Mouse (Mus musculus): ENCODE results near the gene Slc35c1. TPM values are rescaled to one million over a fixed set of nuclear protein-coding genes. Genes with fewer than 3 reads are reported as not detected.

Slc35c1 gene
- polyA plus RNA-seq, 1 experiment from 2014 or later, result 14.8 TPM

GRCm38 (mm10) chr2:92454166-92454565 is 6.2 kb downstream of the Slc35c1 start:
- no peak for ATAC-seq (replicated peaks; ENCODE audit: low FRiP score, low read depth)
- no peak overlapping the region for H3K27ac ChIP-seq
- no peak for DNase-seq (ENCODE audit: low spot score)
- WGBS, result 82% methylated on average over 11 of the region's 11 CpGs
- H3K9me3 ChIP-seq (replicated peaks; ENCODE audit: low read length), result no peaks in the 10 kb centered on the region
- 0 out of 2 replicates have a peak, but pooled peaks cover 13% of the 10 kb centered on the region for H3K36me3 ChIP-seq (ENCODE audit: insufficient read depth, low read length)
- H3K4me1 ChIP-seq (replicated peaks; ENCODE audit: insufficient read depth, low read length), result peaks cover 23% of the 10 kb centered on the region
- H3K27me3 ChIP-seq (ENCODE audit: insufficient read depth, low read length), result no peaks in the 10 kb centered on the region
- H3K4me3 ChIP-seq (replicated peaks; ENCODE audit: low read depth, low read length), result no peak overlapping the region
- H3K9ac ChIP-seq (ENCODE audit: low read depth, low read length), result no peak overlapping the region
- no peak overlapping the region for H3K4me2 ChIP-seq (ENCODE audit: low read length)
- TF ChIP-seq CTCF (IDR thresholded peaks at IDR 0.05; ENCODE audit: low read depth), result no peak

- H3K4me1 ChIP-seq (replicated peaks; ENCODE audit: insufficient read depth, low read length), result peaks cover 6% of the 10 kb centered on the region; the same call in 1 of the 2 replicates
- H3K9ac ChIP-seq (ENCODE audit: low read depth, low read length), result no peak overlapping the region
- no peak overlapping the region for H3K4me2 ChIP-seq (ENCODE audit: low read length)
- no peaks in the 10 kb centered on the region for H3K27me3 ChIP-seq (ENCODE audit: insufficient read depth, low read length)
- no peaks in the 10 kb centered on the region for H3K9me3 ChIP-seq (replicated peaks; ENCODE audit: low read length)
- DNase-seq (ENCODE audit: low spot score) (no peak), ATAC-seq (replicated peaks; ENCODE audit: low FRiP score, low read depth) (no peak)
- no peak overlapping the region for H3K4me3 ChIP-seq (replicated peaks; ENCODE audit: low read depth, low read length)
- H3K36me3 ChIP-seq (ENCODE audit: insufficient read depth, low read length), result 0 out of 2 replicates have a peak, but pooled peaks cover 13% of the 10 kb centered on the region
- 92% methylated on average over 3 of the region's 3 CpGs for WGBS
- H3K27ac ChIP-seq, result no peak overlapping the region
- no peak for TF ChIP-seq CTCF (IDR thresholded peaks at IDR 0.05; ENCODE audit: low read depth)
Measured at GRCm38 (mm10) chr2:92451126-92451525, 9.2 kb downstream of the Slc35c1 start.

GRCm38 (mm10) chr2:92447121-92447740 is 13.1 kb downstream of the Slc35c1 start:
- ATAC-seq (replicated peaks; ENCODE audit: low FRiP score, low read depth), result no peak
- Histone ChIP-seq H3K27ac (no peak overlapping the region), H3K9ac (ENCODE audit: low read depth, low read length) (no peak overlapping the region), H3K4me1 (replicated peaks; ENCODE audit: insufficient read depth, low read length) (no peaks in the 10 kb centered on the region), H3K36me3 (ENCODE audit: insufficient read depth, low read length) (no peaks in the 10 kb centered on the region), H3K9me3 (replicated peaks; ENCODE audit: low read length) (no peaks in the 10 kb centered on the region), H3K27me3 (ENCODE audit: insufficient read depth, low read length) (no peaks in the 10 kb centered on the region), H3K4me2 (ENCODE audit: low read length) (no peak overlapping the region), H3K4me3 (replicated peaks; ENCODE audit: low read depth, low read length) (no peak overlapping the region)
- WGBS, result 65% methylated on average over 7 of the region's 7 CpGs
- peak; percentile 31; the same call in 1 of the 2 replicates for TF ChIP-seq CTCF (IDR thresholded peaks at IDR 0.05; ENCODE audit: low read depth)
- no peak for DNase-seq (ENCODE audit: low spot score)

GRCm38 (mm10) chr2:92446656-92447055 is 13.7 kb downstream of the Slc35c1 start:
- Histone ChIP-seq H3K27me3 (ENCODE audit: insufficient read depth, low read length) (no peaks in the 10 kb centered on the region), H3K9ac (ENCODE audit: low read depth, low read length) (no peak overlapping the region), H3K27ac (no peak overlapping the region), H3K4me1 (replicated peaks; ENCODE audit: insufficient read depth, low read length) (no peaks in the 10 kb centered on the region), H3K9me3 (replicated peaks; ENCODE audit: low read length) (no peaks in the 10 kb centered on the region), H3K4me2 (ENCODE audit: low read length) (no peak overlapping the region), H3K36me3 (ENCODE audit: insufficient read depth, low read length) (no peaks in the 10 kb centered on the region), H3K4me3 (replicated peaks; ENCODE audit: low read depth, low read length) (no peak overlapping the region)
- ATAC-seq (replicated peaks; ENCODE audit: low FRiP score, low read depth) (no peak), DNase-seq (ENCODE audit: low spot score) (no peak)
- WGBS, result 58% methylated on average over 8 of the region's 8 CpGs
- TF ChIP-seq CTCF (IDR thresholded peaks at IDR 0.05; ENCODE audit: low read depth), result no peak

GRCm38 (mm10) chr2:92445890-92446289 is 14.4 kb downstream of the Slc35c1 start:
- Histone ChIP-seq H3K4me2 (ENCODE audit: low read length) (no peak overlapping the region), H3K9me3 (replicated peaks; ENCODE audit: low read length) (no peaks in the 10 kb centered on the region), H3K4me3 (replicated peaks; ENCODE audit: low read depth, low read length) (no peak overlapping the region), H3K9ac (ENCODE audit: low read depth, low read length) (no peak overlapping the region), H3K27ac (no peak overlapping the region), H3K27me3 (ENCODE audit: insufficient read depth, low read length) (no peaks in the 10 kb centered on the region), H3K36me3 (ENCODE audit: insufficient read depth, low read length) (no peaks in the 10 kb centered on the region), H3K4me1 (replicated peaks; ENCODE audit: insufficient read depth, low read length) (no peaks in the 10 kb centered on the region)
- 44% methylated on average over 9 of the region's 9 CpGs for WGBS
- ATAC-seq (replicated peaks; ENCODE audit: low FRiP score, low read depth) (no peak), DNase-seq (ENCODE audit: low spot score) (no peak)
- no peak for TF ChIP-seq CTCF (IDR thresholded peaks at IDR 0.05; ENCODE audit: low read depth)

- Histone ChIP-seq H3K4me3 (replicated peaks; ENCODE audit: low read depth, low read length) (no peak overlapping the region), H3K36me3 (ENCODE audit: insufficient read depth, low read length) (no peaks in the 10 kb centered on the region), H3K4me2 (ENCODE audit: low read length) (no peak overlapping the region), H3K4me1 (replicated peaks; ENCODE audit: insufficient read depth, low read length) (no peaks in the 10 kb centered on the region), H3K9me3 (replicated peaks; ENCODE audit: low read length) (no peaks in the 10 kb centered on the region), H3K27me3 (ENCODE audit: insufficient read depth, low read length) (no peaks in the 10 kb centered on the region), H3K9ac (ENCODE audit: low read depth, low read length) (no peak overlapping the region), H3K27ac (no peak overlapping the region)
- DNase-seq (ENCODE audit: low spot score), result no peak
- 69% methylated on average over 4 of the region's 4 CpGs for WGBS
- no peak for ATAC-seq (replicated peaks; ENCODE audit: low FRiP score, low read depth)
- no peak for TF ChIP-seq CTCF (IDR thresholded peaks at IDR 0.05; ENCODE audit: low read depth)
Measured at GRCm38 (mm10) chr2:92444376-92444775, 16.0 kb downstream of the Slc35c1 start.

- H3K4me1 ChIP-seq (replicated peaks; ENCODE audit: insufficient read depth, low read length), result no peaks in the 10 kb centered on the region
- H3K36me3 ChIP-seq (ENCODE audit: insufficient read depth, low read length), result no peaks in the 10 kb centered on the region
- H3K27me3 ChIP-seq (ENCODE audit: insufficient read depth, low read length), result no peaks in the 10 kb centered on the region
- ATAC-seq (replicated peaks; ENCODE audit: low FRiP score, low read depth) (no peak), DNase-seq (ENCODE audit: low spot score) (no peak)
- H3K4me2 ChIP-seq (ENCODE audit: low read length), result no peak overlapping the region
- 81% methylated on average over 4 of the region's 4 CpGs for WGBS
- no peaks in the 10 kb centered on the region for H3K9me3 ChIP-seq (replicated peaks; ENCODE audit: low read length)
- H3K4me3 ChIP-seq (replicated peaks; ENCODE audit: low read depth, low read length), result no peak overlapping the region
- no peak for TF ChIP-seq CTCF (IDR thresholded peaks at IDR 0.05; ENCODE audit: low read depth)
- H3K9ac ChIP-seq (ENCODE audit: low read depth, low read length), result no peak overlapping the region
- H3K27ac ChIP-seq, result no peak overlapping the region
Measured at GRCm38 (mm10) chr2:92443313-92443712, 17.0 kb downstream of the Slc35c1 start.
